Mouse (Mus musculus) ZHBTc4 (cell line): Measurements from ENCODE around the gene Tbxas1.

Experiments used
- DNase-seq: peaks from one replicate; pipeline ENCODE4 v3.0.0-alpha.2; 2011; ENCODE audit warnings: low read depth, low spot score

Gene Tbxas1

GRCm38 (mm10) chr6:39117584-39118455 lies 242.6 kb downstream of the Tbxas1 start, which contains the start of gene Parp12:
Gene Parp12, minus strand, starts transcription at chr6:39118349.
- DNase-seq = peak; percentile 82

GRCm38 (mm10) chr6:39118456-39118881 lies 243.3 kb downstream of the Tbxas1 start:
- DNase-seq = peak; percentile 68

- DNase-seq = no peak
Measured at GRCm38 (mm10) chr6:39120685-39121084, 245.5 kb downstream of the Tbxas1 start.

DNA sequence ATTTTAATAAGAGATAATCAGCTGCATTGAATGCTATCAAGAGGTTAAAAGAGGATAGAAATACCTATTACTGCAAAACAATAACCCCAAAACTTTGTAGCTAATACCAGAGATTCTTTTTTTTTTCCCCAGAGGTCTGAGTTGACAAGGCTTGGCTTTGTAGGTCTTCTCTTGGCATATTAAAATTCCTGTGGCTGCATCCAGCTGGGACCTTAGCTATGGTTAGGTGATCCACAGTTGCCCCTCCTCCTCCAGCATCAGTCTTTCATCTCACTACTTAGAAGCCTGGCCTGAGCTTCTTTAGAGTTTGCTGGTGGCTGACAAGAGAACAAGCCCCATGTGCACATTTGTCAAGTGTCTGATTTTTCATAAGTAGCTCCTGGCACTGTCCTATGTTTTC lies 249.5 kb downstream of the Tbxas1 start:
- DNase-seq = no peak

DNA sequence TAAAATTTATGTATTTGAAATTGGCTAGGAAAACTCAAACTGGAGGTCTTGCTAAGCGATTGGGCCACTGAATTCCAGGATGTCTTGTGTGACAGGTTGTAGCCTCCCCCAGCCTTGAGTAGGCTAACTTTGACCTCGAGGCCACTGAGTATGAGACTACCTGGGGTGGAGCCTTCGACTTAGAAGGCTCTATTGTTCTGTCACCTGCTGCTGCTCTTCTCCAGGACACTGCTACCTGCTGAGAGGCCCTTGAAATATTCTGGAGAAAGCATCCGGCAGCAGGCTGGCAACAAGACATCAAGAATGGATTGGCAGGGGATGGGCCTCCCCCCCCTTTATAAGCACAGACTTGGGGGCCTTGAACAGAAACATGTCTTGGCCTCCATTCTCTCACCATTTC lies 256.3 kb downstream of the Tbxas1 start:
- peak; percentile 80 for DNase-seq

DNA sequence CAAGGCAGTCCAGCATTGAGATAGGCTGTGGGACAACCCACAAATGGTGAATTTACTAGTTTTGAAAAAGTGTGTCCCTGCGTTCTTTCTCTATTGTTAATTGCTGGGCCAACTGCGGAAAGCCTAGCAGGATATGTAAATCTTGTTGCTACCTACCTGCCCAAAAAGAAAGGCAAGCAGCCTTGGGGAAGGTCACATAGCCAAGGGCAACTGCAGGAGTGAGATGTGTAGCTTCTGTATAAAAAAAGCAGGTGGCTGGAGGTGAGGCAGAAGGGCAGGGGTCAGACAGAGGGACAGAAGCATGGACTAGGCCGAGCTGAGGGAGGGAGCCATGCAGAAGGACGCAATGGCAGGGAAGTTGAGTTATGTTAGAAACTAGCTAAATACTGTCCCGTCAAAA lies 257.4 kb downstream of the Tbxas1 start:
- peak; percentile 45 for DNase-seq
